Mouse (Mus musculus) frontal cortex, postnatal 14 days (tissue): ENCODE data around the gene Col6a6.

Experiments used
- DNase-seq, 2 experiments: peaks; one replicate each; pipeline ENCODE4 v3.0.0; 2022; ENCODE audit warnings: low spot score in 2 of 2

Col6a6 gene

DNA sequence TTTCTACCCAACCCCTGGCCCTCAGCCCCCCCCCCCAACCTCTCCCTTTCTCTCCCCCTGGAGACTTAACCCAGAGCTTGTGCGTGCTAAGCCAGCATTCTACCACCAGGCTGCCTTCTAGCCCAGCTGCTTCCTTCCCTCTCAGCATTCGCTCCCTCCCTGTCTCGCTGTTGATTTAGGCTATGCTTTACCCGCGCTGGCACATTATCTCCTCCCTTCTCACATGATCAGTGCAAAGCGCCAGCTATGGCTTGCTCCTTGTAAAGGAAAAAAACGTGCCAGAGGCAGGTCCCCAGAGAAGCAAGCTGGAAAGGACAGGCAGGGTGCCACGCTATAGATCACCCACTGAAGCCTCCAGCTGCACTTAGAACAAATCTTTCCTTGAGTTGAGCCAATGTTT is 90.5 kb downstream of the Col6a6 start:
- no peak for DNase-seq

DNA sequence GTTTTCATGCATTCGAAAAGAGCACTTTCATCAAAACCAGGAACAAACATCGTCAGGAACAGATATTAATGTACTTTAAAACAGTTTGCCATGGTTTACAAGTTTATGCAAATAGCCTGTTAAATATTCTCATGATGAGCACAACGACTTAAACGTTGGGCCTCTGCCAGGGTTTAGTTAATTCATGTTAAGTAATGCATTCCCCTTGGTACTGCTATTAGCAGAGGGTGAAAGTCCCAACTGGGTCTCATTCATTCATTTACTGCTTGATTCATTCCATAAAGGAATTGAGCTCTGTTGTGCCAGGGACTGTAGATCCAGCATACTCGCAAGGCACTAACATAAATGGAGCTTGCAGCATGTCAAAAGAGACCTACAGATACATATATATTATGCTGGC is 92.8 kb downstream of the Col6a6 start:
- no peak for DNase-seq

GRCm38 (mm10) chr9:105734651-105735050 is 93.3 kb downstream of the Col6a6 start:
- DNase-seq: no peak

GRCm38 (mm10) chr9:105731976-105732375 is 96.0 kb downstream of the Col6a6 start:
- no peak for DNase-seq

DNA sequence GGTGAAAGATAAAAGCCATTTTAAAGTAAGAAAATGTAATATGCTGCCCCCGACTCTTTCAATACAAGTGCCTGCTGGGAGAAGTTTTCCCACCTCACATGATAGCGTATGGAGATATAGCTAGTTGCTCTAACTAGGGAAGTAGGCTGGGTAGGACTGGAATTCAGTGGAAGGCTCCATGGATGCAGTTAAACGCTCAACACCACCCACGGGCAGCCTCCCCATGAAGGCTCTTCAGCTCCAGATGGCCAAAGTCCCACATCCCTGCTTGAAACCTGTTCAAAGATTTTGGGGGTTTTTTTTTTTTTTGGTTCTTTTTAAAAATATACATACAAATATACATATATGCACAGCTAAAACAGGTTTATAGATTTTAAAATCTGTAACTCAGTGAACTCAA is 107.5 kb downstream of the Col6a6 start:
- DNase-seq: peak in 1 of 2 experiments; percentile 41

- DNase-seq: no peak
Measured at GRCm38 (mm10) chr9:105719851-105720395, 108.0 kb downstream of the Col6a6 start.

- no peak for DNase-seq
Measured at GRCm38 (mm10) chr9:105719367-105719766, 108.6 kb downstream of the Col6a6 start.

GRCm38 (mm10) chr9:105712049-105712448 is 115.9 kb downstream of the Col6a6 start:
- DNase-seq: no peak

DNA sequence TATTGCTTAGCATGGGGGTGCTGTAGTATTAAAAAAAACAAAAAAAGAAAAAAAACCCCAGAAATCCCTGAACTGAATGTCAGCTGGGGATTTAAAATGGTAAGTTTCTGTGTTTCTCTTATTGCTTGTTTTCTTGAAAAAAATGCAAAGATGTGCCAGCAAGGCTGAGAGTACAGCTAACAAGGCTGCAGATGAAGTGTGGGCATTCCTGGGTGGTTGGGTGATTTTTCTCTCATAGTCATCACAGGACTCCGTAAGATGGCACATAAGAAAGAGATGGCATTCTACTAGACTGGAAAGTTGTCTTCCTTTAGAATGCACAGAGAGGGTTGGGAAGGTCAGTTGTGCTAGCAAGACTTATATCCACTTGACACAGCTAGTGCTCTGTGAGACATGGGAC is 122.9 kb downstream of the Col6a6 start:
- no peak for DNase-seq

GRCm38 (mm10) chr9:105704226-105704932 is 123.6 kb downstream of the Col6a6 start:
- no peak for DNase-seq

GRCm38 (mm10) chr9:105701966-105702365 is 126.0 kb downstream of the Col6a6 start:
- DNase-seq: no peak

DNA sequence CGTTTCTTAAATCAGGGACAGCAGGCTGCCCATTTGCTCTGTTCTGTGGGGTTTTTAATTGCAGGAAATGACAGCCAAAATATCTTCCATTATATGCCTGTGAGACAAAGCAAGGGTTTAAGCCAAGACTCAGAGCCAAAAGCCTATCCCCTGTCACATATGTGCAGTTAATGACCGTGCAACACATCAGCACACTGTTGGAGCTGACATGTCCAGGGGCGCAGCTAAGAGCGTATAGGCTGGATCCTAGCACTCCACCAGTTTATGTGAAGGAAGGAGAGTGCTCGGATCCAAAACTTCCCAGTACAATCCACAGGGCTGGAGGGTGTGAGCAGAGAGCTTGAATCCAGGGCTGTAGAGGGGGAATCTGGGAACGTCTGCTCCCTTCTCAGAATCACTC is 127.3 kb downstream of the Col6a6 start:
- DNase-seq: no peak

GRCm38 (mm10) chr9:105697764-105698396 is 130.1 kb downstream of the Col6a6 start:
- DNase-seq: no peak

DNA sequence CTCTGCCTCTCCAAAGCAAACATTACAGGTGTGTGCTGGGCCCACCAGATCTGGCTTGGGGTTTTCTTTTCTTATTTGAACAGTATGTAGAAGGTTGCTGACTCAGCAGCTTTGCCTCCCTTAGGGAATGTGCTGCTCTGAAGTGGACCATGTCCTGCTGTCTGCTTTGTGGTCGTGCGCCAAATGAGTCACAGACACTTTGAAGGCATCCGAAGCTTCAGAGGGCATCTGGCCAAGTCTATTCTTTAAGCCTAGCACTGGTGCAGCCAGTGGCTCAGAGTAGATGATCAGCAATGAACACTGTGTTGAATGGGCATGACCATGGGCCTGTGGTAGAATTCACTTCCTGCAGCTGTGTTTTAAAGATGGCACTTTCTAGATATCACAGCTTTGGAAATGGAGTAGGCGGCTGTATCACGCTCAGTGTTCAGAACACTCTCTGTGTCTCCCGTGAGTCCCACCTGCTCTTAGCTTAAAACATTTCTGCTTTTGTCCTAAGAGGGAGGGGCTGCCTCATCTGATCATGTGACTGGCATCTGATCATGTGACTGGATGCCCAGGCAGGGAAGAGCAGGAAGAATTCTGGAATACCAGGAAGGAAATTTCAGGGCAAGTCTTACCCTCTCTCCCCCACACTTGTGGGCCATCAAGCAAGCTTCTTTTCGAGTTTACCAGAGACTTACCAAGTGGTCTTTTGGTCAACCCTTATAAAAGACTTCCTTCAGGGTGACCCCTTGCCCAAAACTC is 131.0 kb downstream of the Col6a6 start:
- no peak for DNase-seq

DNA sequence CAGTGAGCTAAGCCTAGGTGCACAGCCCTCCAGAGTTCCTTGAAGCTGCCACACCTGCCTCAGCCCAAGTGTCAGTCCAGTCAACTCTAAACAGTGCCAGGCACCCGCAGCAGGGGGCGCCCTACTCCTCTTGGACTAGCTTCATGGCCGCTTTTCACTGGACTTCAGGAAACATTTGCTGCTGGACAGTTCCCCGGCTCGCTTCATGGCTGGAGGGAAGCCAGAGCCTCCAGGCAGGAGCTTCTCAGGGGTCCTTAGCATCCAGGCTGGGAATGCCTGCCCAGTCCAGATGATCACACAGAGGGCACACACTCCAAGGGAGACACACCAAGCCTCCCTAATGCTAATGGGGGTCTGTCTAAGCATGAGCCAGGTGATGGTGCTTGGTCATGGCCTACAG is 134.1 kb downstream of the Col6a6 start:
- peak; percentile 45 to 67 for DNase-seq

DNA sequence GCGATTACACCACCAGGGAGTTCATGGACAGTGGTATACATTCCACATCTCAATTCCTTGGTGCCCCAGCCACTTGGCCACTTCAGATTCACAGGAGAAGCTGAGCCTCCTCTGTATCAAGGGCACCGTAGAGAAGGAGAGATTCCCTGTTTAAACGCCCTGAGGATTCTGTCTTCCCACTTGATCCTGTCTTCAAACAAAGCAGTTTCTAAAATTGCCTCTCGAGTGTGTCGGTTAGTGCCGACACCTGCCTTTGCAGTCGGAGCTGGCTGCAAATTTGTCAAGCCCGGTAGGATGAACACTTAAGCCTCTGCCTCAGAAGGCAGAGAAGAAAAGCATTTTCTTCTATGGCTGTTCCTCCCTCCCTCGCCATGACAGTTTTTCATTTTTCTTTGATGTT is 134.9 kb downstream of the Col6a6 start:
- DNase-seq: no peak

DNA sequence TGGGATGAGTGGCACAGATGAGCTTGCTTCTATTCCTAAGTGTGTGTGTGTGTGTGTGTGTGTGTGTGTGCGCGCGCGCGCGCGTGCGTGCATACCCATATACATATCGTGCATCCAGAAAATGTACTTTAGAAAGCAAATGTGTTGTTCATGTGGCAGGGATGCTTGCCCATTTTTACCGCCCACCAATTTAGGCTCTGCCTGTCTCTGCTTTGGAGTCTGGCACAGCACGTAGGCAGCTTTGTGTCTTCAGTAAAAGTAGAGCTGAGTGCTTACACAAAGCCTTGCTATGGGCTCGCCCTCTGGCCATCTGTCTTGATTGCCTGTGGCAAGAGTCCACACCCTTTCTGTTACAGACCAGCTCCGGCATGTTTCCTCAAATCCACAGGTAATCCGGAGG is 135.5 kb downstream of the Col6a6 start:
- DNase-seq: peak; percentile 59 to 81

DNA sequence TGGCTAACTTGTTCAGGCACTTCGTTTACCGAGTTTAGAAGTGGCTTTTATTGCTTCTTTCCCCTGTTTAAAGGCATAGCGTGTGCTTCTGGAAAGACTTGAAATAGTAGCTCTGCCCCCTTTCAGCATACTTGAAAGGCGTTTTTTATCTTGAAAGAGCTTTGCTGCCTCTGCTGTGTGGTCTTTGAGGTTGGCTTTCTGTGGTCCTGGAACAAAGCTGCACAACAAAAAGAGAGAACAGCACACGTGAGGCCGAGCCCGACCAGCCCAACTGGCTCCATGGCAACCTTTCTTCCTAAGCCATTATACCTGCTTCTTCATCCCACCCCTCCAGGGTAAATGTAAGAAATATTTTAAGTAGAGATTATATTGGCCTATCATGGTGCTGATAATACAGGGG is 138.5 kb downstream of the Col6a6 start:
- DNase-seq: no peak

- peak; percentile 34 to 42 for DNase-seq
Measured at GRCm38 (mm10) chr9:105684549-105685165, 143.3 kb downstream of the Col6a6 start.

DNA sequence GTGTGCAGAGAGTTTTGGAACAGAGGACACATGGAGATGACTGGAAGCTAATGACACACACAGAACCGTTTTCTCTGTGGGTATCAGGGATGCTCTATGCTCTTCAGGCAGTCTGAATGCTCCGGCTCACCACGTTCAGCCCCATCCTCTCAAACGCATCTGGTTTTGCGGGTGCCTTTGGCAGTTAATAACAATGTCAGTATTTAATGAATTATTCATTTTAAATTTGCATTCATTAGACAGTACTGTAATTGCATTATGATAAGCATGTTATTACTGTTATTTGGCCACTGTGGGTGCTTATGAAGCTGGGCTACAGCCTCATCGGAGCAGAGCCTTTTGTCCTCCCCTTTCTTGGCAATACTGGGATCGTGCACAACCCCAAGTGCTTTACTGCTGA is 146.6 kb downstream of the Col6a6 start:
- no peak for DNase-seq

- DNase-seq: no peak
Measured at GRCm38 (mm10) chr9:105675941-105676340, 152.0 kb downstream of the Col6a6 start.

- no peak for DNase-seq
Measured at GRCm38 (mm10) chr9:105672032-105672431, 155.9 kb downstream of the Col6a6 start.
